Mouse (Mus musculus): ENCODE measurements at regions not wholly inside any gene's neighbourhood (a gene's known extent, or its start where the extent isn't known, plus 50 kb on each side); places are given as distances from the start of the nearest gene placed in this dataset.

DNA sequence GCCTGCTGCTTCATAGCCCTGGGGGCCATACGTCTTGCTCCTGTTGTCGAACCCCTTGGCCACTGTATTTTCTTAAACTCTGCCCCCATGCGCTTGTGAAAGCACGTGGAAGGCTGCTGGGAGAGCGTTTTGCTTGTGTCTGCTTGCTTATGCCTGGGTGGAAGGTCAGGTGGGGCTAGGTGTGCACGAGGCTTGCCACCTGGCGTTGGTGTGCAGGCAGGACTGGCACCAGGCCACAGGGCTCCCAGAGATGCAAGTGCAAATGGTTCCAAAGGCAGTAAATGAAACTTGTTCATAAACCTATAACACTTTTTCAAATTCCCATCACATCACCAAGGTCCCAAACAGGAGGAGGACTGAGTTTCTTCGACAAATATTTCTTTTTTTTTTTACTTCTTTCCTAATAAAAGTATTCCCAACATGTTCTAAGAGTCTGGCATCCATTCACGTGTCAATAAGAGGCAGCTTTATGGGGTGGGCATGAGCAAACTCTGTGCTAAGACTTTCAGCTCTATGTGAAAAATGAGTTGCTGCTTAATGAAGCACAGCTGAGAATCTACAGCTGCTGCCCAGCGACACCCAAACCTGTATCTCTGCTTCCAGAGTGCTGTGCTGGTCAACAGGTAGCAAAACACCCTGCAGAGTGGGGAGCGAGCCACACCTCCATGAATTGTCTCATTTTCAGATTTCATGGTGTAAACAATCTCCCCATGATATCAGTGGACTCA lies 116.0 kb upstream of the Gmds start:
- TF ChIP-seq GATA1 (IDR thresholded peaks at IDR 0.05; ENCODE audit: borderline replicate concordance, low read length), result no peak
- no peak for TF ChIP-seq FLI1 (IDR thresholded peaks at IDR 0.05; ENCODE audit: low read length)
